Mouse (Mus musculus) embryonic facial prominence, embryonic 10.5 days (tissue): Measurements from ENCODE around the gene Tmem185b. TPM values are rescaled to one million over a fixed set of nuclear protein-coding genes. Genes with fewer than 3 reads are reported as not detected.
A peak's percentile ranks its signal among the peaks of the same experiment; 100 is the strongest.

Experiments
- DNase-seq: peaks from one replicate; pipeline ENCODE4 v3.0.0-alpha.2; 2017; ENCODE audit warnings: low spot score
- H3K27ac ChIP-seq: fragments of 300-500 bp; sonication (generic); replicated peaks from 2 replicates; pipeline ENCODE4 v1.5.1; 2016; ENCODE audit warnings: mild to moderate bottlenecking
- H3K27me3 ChIP-seq: fragments of 300-500 bp; sonication (generic); replicated peaks from 2 replicates; pipeline ENCODE4 v1.6.1; 2016; ENCODE audit warnings: low read depth, mild to moderate bottlenecking; ENCODE audit not compliant: poor library complexity, severe bottlenecking
- H3K36me3 ChIP-seq: fragments of 300-500 bp; sonication (generic); replicated peaks from 2 replicates; pipeline ENCODE4 v1.6.1; 2016; ENCODE audit warnings: mild to moderate bottlenecking, moderate library complexity
- H3K4me1 ChIP-seq: fragments of 300-500 bp; sonication (generic); 2 replicates; pipeline ENCODE4 v1.6.1; 2016
- H3K4me3 ChIP-seq: fragments of 300-500 bp; sonication (generic); 2 replicates; pipeline ENCODE4 v1.5.1; 2016; ENCODE audit warnings: mild to moderate bottlenecking, moderate library complexity
- H3K9me3 ChIP-seq: fragments of 300-500 bp; sonication (generic); 2 replicates; pipeline ENCODE4 v1.6.1; 2016; ENCODE audit warnings: mild to moderate bottlenecking
- WGBS: fragments of 180-500 bp; shearing (Covaris S2); methylation state at CpG from one replicate; pipeline ENCODE4 v1.1.7; 2016; 5-methylcytosine and 5-hydroxymethylcytosine counted together
- polyA plus RNA-seq: library from polyadenylated mRNA; unstranded; fragments of >200 nt; fragmentation: Nextera tagmentation; extraction: Ambion mirVana; gene quantifications from 2 replicates; pipeline ENCODE4 v1.2.1, GENCODE M21; 2016

Tmem185b gene
- 20.7 and 21.0 TPM in 2 replicates for polyA plus RNA-seq

DNA sequence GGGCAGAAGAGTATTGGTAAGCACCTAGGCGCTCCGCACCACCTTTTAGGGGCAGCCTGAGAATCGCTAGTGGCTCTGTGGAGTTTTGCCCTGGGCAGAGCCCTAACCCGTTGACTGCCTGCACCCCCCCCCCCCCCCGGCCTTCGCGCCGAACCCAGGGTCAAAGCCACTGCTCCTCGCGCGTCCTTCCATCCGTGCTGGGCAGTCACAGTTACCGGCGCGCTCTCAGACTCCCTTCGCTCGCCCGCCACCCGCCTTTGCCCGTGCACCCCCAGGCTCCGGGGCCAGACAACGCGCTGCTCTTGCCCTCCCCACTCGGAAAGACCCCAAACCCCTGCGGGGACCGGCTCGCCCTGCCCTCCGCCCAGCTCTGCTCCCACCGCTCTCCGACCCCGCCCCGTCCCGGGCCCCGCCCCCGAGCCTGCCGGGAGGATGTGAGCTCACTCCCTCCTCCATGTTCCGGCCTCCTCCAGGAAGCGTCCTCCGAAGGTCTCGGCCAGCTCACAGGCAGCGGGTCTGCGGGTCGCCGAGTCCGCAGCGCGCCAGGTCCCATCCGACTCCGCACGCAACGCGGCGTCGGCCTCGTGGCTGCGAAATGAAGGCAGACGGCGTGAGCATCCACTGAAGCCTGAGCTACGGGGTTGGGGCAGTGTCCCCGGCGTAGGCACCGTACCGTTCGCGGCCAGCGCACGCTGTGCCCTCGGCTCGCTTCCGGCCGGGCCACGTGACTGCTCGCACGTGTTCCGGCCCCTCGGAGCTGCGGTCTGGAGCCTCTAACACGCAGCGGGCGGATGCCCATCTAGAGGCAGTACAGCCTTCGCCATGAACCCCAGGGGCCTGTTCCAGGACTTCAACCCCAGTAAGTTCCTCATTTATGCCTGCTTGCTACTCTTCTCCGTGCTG, at the start of gene Tmem185b:
Gene Tmem185b, plus strand, starts transcription at position 472 of the 903 bp plus-strand sequence.
- H3K4me1 ChIP-seq: peaks cover 24% of the 10 kb centered on the region
- H3K4me3 ChIP-seq: peak within 1 kb of the TSS; percentile 69
- peaks cover 39% of the 10 kb centered on the region for H3K36me3 ChIP-seq
- H3K27ac ChIP-seq: peak within 1 kb of the TSS; percentile 92
- DNase-seq: peak; percentile 96
- 2% methylated on average over 82 of the region's 82 CpGs for WGBS
- H3K27me3 ChIP-seq: no peaks in the 10 kb centered on the region
- H3K9me3 ChIP-seq: peaks cover 24% of the 10 kb centered on the region

DNA sequence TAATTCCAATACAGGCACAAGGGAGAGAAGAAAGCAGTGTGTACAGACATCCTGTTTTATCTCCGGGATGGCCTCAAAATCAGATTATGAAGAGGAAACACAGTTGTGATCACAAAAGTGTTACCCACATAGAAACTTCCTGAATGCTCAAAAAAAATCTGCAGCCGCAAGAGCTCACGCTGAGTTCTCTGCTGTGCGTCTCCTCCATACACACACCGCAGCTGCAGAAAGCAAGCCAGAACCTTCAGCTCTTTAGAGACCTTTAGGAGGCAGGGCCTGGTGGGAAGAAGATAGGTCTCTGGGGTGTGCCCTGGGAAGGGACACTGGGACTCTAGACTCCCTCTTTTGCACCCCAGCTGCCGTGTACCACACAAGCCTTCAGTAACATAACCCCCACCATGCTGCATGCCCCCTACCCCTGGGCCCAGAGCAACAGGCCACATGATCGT, 49.0 kb upstream of the Tmem185b start:
- H3K27ac ChIP-seq: no peak overlapping the region
- DNase-seq: no peak
- no peaks in the 10 kb centered on the region for H3K27me3 ChIP-seq
- WGBS: 86% methylated on average over 7 of the region's 7 CpGs
- no peaks in the 10 kb centered on the region for H3K9me3 ChIP-seq
- H3K4me1 ChIP-seq: peaks cover 10% of the 10 kb centered on the region
- no peak overlapping the region for H3K4me3 ChIP-seq
- peaks cover 47% of the 10 kb centered on the region for H3K36me3 ChIP-seq

DNA sequence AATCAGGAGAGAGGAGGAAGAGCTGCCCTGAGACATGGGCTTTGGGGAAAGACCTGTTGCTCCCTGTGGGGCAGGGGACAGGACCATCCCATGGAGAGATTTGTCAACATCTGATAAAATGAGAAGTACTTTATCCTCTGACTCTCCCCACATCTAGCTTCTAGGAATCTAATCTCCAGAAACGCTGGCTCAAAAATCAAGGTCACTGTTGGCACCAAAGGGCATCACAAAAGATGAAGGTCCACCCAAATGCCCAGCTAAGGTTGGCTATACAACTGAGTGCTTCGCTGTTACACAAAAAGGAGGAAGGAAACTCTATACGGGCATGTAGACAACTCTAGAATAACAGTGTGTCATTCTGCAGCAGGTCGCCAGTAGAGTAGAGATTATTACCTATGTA, 46.3 kb upstream of the Tmem185b start:
- Histone ChIP-seq H3K9me3 (no peaks in the 10 kb centered on the region), H3K4me3 (no peak overlapping the region), H3K4me1 (peaks cover 12% of the 10 kb centered on the region), H3K36me3 (peaks cover 38% of the 10 kb centered on the region), H3K27ac (no peak overlapping the region), H3K27me3 (no peaks in the 10 kb centered on the region)
- WGBS: 82% methylated on average over 4 of the region's 4 CpGs
- no peak for DNase-seq

DNA sequence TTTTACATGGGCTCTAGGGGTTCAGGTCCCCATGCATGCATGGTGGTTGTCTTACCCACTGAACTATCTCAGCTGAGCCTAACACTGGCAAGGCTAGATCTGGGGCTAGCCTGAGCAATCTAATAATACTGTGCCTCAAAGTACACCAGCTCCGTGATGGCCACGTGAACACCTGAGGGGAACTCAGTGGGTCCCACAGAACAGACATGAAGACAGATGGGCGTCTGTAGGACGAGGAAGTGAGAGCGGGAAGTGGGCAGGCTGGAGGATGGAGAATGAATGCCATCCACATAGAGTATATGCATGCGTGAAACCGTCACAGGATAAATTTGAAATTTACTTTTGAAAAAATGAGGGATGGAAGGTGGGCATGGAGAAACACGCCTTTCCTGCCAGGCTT, 45.3 kb upstream of the Tmem185b start:
- no peak overlapping the region for H3K27ac ChIP-seq
- DNase-seq: no peak
- WGBS: 96% methylated on average over 8 of the region's 8 CpGs

DNA sequence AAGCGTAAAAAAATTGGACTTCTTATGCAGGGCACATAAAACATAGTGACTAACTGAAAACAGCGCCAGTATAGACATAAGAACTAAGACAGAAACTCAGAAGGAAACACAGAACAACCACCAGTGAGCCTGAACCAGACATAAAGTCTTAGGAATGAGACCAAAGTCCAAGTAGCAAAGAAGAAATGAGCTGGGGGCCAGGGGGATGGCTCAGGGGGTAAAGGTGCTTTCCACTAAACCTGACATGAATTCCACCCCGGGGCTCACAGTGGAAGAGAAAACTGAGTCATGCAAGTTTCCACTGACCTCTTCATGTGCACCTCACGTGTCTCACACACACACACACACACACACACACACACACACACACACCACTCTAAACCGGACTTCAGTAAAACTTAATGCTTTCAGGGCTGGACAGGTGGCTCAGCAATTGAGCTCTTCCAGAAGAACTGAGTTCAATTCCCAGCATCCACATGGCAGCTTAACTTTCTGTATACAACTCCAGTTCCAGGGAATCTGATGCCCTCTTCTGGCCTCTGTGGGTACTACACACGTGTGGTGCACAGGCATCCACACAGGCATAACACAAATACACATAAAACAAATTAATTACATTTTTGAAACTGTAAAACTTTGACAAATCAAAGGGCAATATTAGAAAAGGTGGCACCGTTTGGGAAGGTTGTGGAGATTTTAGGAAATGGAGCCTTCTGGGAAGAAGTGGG, 44.6 kb upstream of the Tmem185b start:
- no peaks in the 10 kb centered on the region for H3K9me3 ChIP-seq
- WGBS: 92% methylated on average over 7 of the region's 7 CpGs
- H3K4me1 ChIP-seq: peaks cover 21% of the 10 kb centered on the region
- no peak overlapping the region for H3K27ac ChIP-seq
- no peak for DNase-seq
- H3K27me3 ChIP-seq: no peaks in the 10 kb centered on the region
- H3K36me3 ChIP-seq: peaks cover 23% of the 10 kb centered on the region
- no peak overlapping the region for H3K4me3 ChIP-seq

More for the DNA sequence above, 45.3 kb upstream of the Tmem185b start:
- Histone ChIP-seq H3K9me3 (no peaks in the 10 kb centered on the region), H3K36me3 (peaks cover 28% of the 10 kb centered on the region), H3K4me1 (peaks cover 14% of the 10 kb centered on the region), H3K27me3 (no peaks in the 10 kb centered on the region), H3K4me3 (no peak overlapping the region)

DNA sequence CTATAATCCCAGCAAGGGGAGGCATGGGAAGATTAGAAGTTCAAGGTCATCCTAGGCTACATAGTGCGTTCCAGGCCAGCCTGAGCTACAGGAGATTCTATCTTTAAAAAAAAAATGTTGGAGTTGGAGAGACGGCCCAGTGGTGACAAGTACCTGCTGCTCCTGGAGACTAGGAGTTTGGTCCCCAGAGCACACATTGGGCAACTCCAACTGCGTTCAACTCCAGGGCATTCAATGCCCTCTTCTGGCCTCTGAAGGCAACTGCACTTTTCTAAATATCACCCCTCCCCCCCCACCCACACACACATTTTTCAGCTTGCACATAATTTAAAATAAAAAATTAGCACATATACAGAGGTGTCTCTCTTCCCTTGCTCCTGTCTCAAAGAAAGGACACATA, 43.1 kb upstream of the Tmem185b start:
- Histone ChIP-seq H3K4me3 (no peak overlapping the region), H3K4me1 (peaks cover 32% of the 10 kb centered on the region), H3K27ac (no peak overlapping the region), H3K36me3 (peaks cover 19% of the 10 kb centered on the region), H3K9me3 (no peaks in the 10 kb centered on the region), H3K27me3 (no peaks in the 10 kb centered on the region)
- no peak for DNase-seq
- WGBS: 59% methylated on average over 3 of the region's 3 CpGs

DNA sequence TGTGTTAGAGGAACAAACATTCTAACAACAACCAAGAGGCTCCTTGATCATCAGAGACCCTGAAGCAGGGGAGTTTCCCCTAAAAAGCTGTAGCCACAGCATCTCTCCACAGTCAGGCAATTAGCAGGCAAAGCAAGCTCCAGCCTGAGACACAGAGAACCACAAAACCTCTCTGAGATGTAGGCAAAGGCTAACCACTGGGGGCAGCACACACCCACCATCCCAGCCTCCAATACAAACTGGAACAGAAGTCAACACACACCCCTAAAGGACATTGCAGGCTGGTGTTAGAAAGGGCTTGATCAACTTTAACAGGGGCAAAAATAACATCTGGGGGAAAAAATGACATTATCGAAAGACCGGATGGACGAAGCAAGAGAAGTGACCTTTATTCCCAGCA, 41.5 kb upstream of the Tmem185b start:
- no peaks in the 10 kb centered on the region for H3K9me3 ChIP-seq
- no peak overlapping the region for H3K27ac ChIP-seq
- DNase-seq: peak; percentile 35
- H3K36me3 ChIP-seq: peaks cover 18% of the 10 kb centered on the region
- 62% methylated on average over 3 of the region's 3 CpGs for WGBS
- H3K4me1 ChIP-seq: peaks cover 40% of the 10 kb centered on the region
- no peak overlapping the region for H3K4me3 ChIP-seq
- H3K27me3 ChIP-seq: no peaks in the 10 kb centered on the region

DNA sequence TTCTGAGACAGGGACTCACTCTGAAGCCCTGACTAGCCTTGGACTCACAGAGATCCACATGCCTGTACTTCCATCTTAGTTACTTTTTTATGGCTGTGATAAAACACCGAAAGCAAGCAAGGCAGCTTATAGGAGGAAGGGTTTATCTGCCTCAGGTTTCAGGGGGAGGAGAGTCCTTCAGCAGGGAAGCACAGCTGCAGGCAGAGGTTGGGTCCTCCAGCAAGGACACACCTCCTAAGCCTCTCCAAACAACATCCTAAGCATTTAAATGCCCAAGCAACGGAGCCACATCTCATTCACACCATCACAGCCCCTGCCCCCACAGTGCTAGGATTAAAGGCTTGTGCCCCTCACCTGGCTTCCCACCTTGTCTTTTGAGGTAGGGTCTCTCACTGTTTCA, 40.1 kb upstream of the Tmem185b start:
- H3K4me1 ChIP-seq: peaks cover 47% of the 10 kb centered on the region
- H3K4me3 ChIP-seq: no peak overlapping the region
- no peaks in the 10 kb centered on the region for H3K27me3 ChIP-seq
- H3K27ac ChIP-seq: no peak overlapping the region
- WGBS: 21% methylated on average over 2 of the region's 2 CpGs
- H3K36me3 ChIP-seq: peaks cover 15% of the 10 kb centered on the region
- DNase-seq: no peak
- H3K9me3 ChIP-seq: no peaks in the 10 kb centered on the region

DNA sequence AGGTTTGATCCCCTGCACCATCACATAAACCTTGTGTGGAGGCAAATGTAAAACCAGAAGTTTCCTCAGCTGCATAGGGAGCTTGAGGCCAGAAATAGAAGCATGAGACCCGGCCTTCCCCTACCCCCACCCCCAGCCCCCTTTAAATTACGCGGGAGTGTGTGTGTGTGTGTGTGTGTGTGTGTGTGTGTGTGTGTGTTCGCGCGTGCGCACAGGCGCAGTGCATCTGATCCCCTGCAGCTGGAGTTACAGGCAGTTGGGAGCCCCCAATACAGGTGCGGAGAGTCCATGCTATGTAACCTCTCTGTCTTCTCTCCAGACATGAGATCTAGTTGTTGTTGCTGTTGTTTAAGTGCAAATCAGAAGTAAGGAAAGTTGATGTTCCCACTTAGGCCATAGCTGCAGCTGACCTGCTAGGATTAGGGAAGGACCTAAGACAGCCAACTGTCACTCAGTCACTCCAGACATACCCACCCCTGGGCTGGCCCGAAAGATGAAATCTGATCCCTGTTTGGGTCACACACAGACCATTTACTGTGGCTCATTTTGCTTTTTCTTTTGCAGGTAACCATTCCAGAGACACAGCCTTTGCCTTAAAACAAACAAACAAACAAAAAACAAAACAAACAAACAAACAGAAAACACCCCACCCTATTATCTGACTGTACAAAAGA, 37.9 kb upstream of the Tmem185b start:
- H3K4me1 ChIP-seq: peaks cover 63% of the 10 kb centered on the region
- H3K4me3 ChIP-seq: no peak overlapping the region
- H3K36me3 ChIP-seq: no peaks in the 10 kb centered on the region
- 59% methylated on average over 10 of the region's 10 CpGs for WGBS
- no peak overlapping the region for H3K27ac ChIP-seq
- peak; percentile 37 for DNase-seq
- H3K9me3 ChIP-seq: no peaks in the 10 kb centered on the region
- H3K27me3 ChIP-seq: no peaks in the 10 kb centered on the region

DNA sequence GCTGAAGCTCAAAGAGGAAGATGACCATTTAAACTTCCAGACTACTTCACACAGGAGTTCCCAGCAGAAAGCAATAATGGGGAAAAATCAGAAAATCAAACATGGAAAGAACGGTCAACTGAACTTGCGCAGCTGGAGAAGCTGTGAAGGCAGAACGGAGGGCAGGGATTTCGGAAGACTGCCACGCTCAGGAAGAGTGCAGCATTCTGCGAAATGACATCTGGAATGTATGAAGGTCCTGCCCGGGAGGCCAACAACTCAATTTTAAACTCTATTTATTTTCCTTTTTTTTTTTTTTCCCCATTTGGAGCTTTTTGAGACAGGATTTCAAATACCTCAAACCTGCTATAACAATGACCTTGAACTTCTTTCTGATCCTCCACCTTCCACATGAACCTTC, 35.2 kb upstream of the Tmem185b start:
- Histone ChIP-seq H3K27me3 (no peaks in the 10 kb centered on the region), H3K27ac (no peak overlapping the region), H3K36me3 (no peaks in the 10 kb centered on the region), H3K4me1 (peaks cover 48% of the 10 kb centered on the region), H3K9me3 (no peaks in the 10 kb centered on the region), H3K4me3 (no peak overlapping the region)
- WGBS: 45% methylated on average over 7 of the region's 7 CpGs
- DNase-seq: no peak

DNA sequence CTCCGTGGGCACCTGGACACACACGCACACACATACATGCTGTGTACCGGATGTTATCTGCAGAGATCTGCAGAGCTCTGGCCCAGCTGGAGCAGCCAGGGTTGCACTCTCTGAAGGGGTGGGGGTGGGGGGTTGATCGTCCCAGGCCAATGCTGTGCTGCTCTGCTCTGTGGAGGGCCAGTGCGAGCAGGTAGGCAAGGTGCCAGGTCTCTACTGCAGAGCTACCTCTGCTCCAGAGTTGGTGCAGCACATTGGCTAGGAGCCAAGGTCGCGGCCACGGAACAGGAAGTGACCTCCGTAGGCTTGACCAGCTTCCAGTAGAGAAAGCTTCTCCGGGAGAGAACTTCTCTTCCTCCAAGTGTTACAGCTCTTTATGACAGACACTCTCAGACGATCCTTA, 33.9 kb upstream of the Tmem185b start:
- 57% methylated on average over 11 of the region's 11 CpGs for WGBS
- Histone ChIP-seq H3K4me1 (peaks cover 39% of the 10 kb centered on the region), H3K27me3 (no peaks in the 10 kb centered on the region), H3K4me3 (no peak overlapping the region), H3K36me3 (no peaks in the 10 kb centered on the region), H3K9me3 (no peaks in the 10 kb centered on the region), H3K27ac (0 out of 2 replicates have a peak overlapping the region, but pooled peaks have one; percentile 1)
- DNase-seq: no peak

DNA sequence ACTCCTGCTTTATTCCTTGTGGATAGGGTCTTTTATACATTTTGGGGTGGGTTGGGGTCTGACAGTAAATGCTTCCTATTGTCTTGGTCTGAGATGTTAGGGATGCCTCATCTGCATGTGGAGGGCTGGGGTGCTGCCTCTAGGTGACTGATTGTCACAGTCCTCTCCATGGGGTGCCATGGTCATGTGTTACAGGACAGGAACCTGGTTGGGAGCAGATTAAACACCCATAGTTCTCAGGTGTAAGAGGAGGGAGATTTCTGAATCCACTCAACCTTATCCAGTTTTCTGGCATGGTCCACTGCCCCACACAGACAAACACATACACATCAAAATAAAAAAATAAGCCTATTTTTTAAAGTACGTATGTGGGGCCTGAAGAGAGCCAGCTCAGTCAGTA, 33.5 kb upstream of the Tmem185b start:
- 92% methylated on average over 1 of the region's 1 CpGs for WGBS
- H3K36me3 ChIP-seq: no peaks in the 10 kb centered on the region
- DNase-seq: no peak

More for the DNA sequence above, 33.5 kb upstream of the Tmem185b start:
- Histone ChIP-seq H3K4me1 (peaks cover 35% of the 10 kb centered on the region), H3K9me3 (no peaks in the 10 kb centered on the region), H3K4me3 (no peak overlapping the region), H3K27me3 (no peaks in the 10 kb centered on the region), H3K27ac (no peak overlapping the region)
